Mouse (Mus musculus) mammary gland, adult 2 months (tissue): ENCODE results near the gene Vmn1r15. TPM values are rescaled to one million over a fixed set of nuclear protein-coding genes. Genes with fewer than 3 reads are reported as not detected.

Source experiments
- polyA plus RNA-seq: library from polyadenylated mRNA; depleted of rRNA; stranded (reverse); fragments of >200 nt; gene quantifications from 2 replicates; pipeline ENCODE4 v1.2.3, GENCODE M21; 2012; ENCODE audit warnings: low replicate concordance; rRNA removed

The Vmn1r15 gene
- not detected in 2 replicates for polyA plus RNA-seq

GRCm38 (mm10) chr6:57257652-57258051 is at the start of gene Vmn1r15:
Gene Vmn1r15, plus strand, starts transcription at chr6:57257952.

GRCm38 (mm10) chr6:57231386-57231785 is 26.4 kb upstream of the Vmn1r15 start, which contains the start of gene Vmn1r14:
Gene Vmn1r14, plus strand, starts transcription at chr6:57231686.

Other genes with a start within 250 kb of the Vmn1r15 start
- not detected in 2 replicates for gene Vmn1r7, start 232.6 kb upstream of the Vmn1r15 start, polyA plus RNA-seq
- not detected in 2 replicates for gene Vmn1r8, start 225.7 kb upstream of the Vmn1r15 start, polyA plus RNA-seq
- gene Vmn1r9, start 191.2 kb upstream of the Vmn1r15 start, polyA plus RNA-seq = not detected in 2 replicates
- not detected in 2 replicates for gene Vmn1r10, start 148.5 kb upstream of the Vmn1r15 start, polyA plus RNA-seq
- gene Vmn1r11, start 124.5 kb upstream of the Vmn1r15 start, polyA plus RNA-seq = not detected in 2 replicates
- gene Vmn1r12, start 101.0 kb upstream of the Vmn1r15 start, polyA plus RNA-seq = not detected in 2 replicates
- gene Vmn1r13, start 54.7 kb upstream of the Vmn1r15 start, polyA plus RNA-seq = not detected in 2 replicates
- gene Vmn1r14, start 26.3 kb upstream of the Vmn1r15 start, polyA plus RNA-seq = not detected in 2 replicates
- gene Vmn1r16, start 71.5 kb downstream of the Vmn1r15 start, polyA plus RNA-seq = not detected in 2 replicates
- gene Vmn1r17, start 105.8 kb downstream of the Vmn1r15 start, polyA plus RNA-seq = not detected in 2 replicates
- gene Vmn1r18, start 137.8 kb downstream of the Vmn1r15 start, polyA plus RNA-seq = not detected in 2 replicates
- gene Vmn1r19, start 145.8 kb downstream of the Vmn1r15 start, polyA plus RNA-seq = not detected in 2 replicates
- gene Vmn1r20, start 171.0 kb downstream of the Vmn1r15 start, polyA plus RNA-seq = not detected in 2 replicates